Mouse (Mus musculus) yolk sac, embryonic 10.5 days (tissue): ENCODE measurements around the gene Cant1.

ENCODE experiments used
- DNase-seq: peaks from one replicate; pipeline ENCODE4 v3.0.0-alpha.2; 2017; ENCODE audit warnings: low spot score

Cant1 gene

GRCm38 (mm10) chr11:118418834-118419504 lies at the start of gene Cant1:
Cant1 (minus strand) TSS chr11:118419086.
- peak; percentile 98 for DNase-seq

- no peak for DNase-seq
These were observed 48.7 kb upstream of the Cant1 start for GRCm38 (mm10) chr11:118467441-118468035.

- no peak for DNase-seq
These were observed 41.4 kb upstream of the Cant1 start for GRCm38 (mm10) chr11:118460280-118460679.

- DNase-seq, result no peak
These were observed 40.6 kb upstream of the Cant1 start for GRCm38 (mm10) chr11:118459536-118459935.

GRCm38 (mm10) chr11:118459051-118459450 lies 40.2 kb upstream of the Cant1 start:
- DNase-seq, result peak; percentile 71

GRCm38 (mm10) chr11:118456937-118457336 lies 38.1 kb upstream of the Cant1 start:
- no peak for DNase-seq

GRCm38 (mm10) chr11:118455788-118456187 lies 36.9 kb upstream of the Cant1 start:
- no peak for DNase-seq

- DNase-seq, result no peak
These were observed 35.2 kb upstream of the Cant1 start for GRCm38 (mm10) chr11:118453886-118454671.

GRCm38 (mm10) chr11:118452955-118453354 lies 34.1 kb upstream of the Cant1 start:
- no peak for DNase-seq

- DNase-seq, result no peak
These were observed 32.3 kb upstream of the Cant1 start for GRCm38 (mm10) chr11:118451211-118451610.

- DNase-seq, result no peak
These were observed 29.5 kb upstream of the Cant1 start for GRCm38 (mm10) chr11:118448385-118448784.

GRCm38 (mm10) chr11:118447346-118447745 lies 28.5 kb upstream of the Cant1 start:
- DNase-seq, result no peak

- no peak for DNase-seq
These were observed 27.0 kb upstream of the Cant1 start for GRCm38 (mm10) chr11:118445843-118446242.

GRCm38 (mm10) chr11:118443201-118443970 lies 24.5 kb upstream of the Cant1 start:
- DNase-seq, result no peak

GRCm38 (mm10) chr11:118442691-118443090 lies 23.8 kb upstream of the Cant1 start:
- no peak for DNase-seq

- DNase-seq, result no peak
These were observed 20.0 kb upstream of the Cant1 start for GRCm38 (mm10) chr11:118438665-118439414.

- DNase-seq, result no peak
These were observed 17.6 kb upstream of the Cant1 start for GRCm38 (mm10) chr11:118436471-118436935.

GRCm38 (mm10) chr11:118434093-118434492 lies 15.2 kb upstream of the Cant1 start:
- DNase-seq, result no peak

GRCm38 (mm10) chr11:118433398-118433868 lies 14.5 kb upstream of the Cant1 start:
- no peak for DNase-seq

GRCm38 (mm10) chr11:118431100-118431948 lies 12.4 kb upstream of the Cant1 start:
- DNase-seq, result no peak
